Mouse (Mus musculus) midbrain, postnatal 0 days (tissue): ENCODE results near the gene Ggcx. TPM values are rescaled to one million over a fixed set of nuclear protein-coding genes. Genes with fewer than 3 reads are reported as not detected.
A peak's percentile ranks its signal among the peaks of the same experiment; 100 is the strongest.

ENCODE experiments used
- ATAC-seq: fragments of 200-750 bp; cut with Nextera tagmentation; 2 replicates; pipeline ENCODE4 v1.8.0; 2017; ENCODE audit warnings: moderate number of reproducible peaks, mild to moderate bottlenecking, moderate TSS enrichment, moderate library complexity; ENCODE audit not compliant: low FRiP score
- DNase-seq: peaks from one replicate; pipeline ENCODE4 v3.0.0-alpha.2; 2015; ENCODE audit warnings: low spot score
- H3K27ac ChIP-seq: fragments of 300-500 bp; sonication (generic); 2 replicates; pipeline ENCODE4 v1.5.1; 2014; ENCODE audit warnings: low read depth, mild to moderate bottlenecking, low read length, mixed read lengths
- H3K27me3 ChIP-seq: fragments of 300-500 bp; sonication (generic); 2 replicates; pipeline ENCODE4 v1.6.1; 2014; ENCODE audit warnings: low read length, control low read depth, mixed read lengths; ENCODE audit not compliant: insufficient read depth
- H3K36me3 ChIP-seq: fragments of 300-500 bp; sonication (generic); 2 replicates; pipeline ENCODE4 v1.6.1; 2014; ENCODE audit warnings: low read length, control low read depth, mixed read lengths; ENCODE audit not compliant: insufficient read depth
- H3K4me1 ChIP-seq: fragments of 300-500 bp; sonication (generic); 2 replicates; pipeline ENCODE4 v1.6.1; 2014; ENCODE audit warnings: mild to moderate bottlenecking, control low read depth, antibody characterized with exemption, low read length, mixed read lengths; ENCODE audit not compliant: insufficient read depth
- H3K4me2 ChIP-seq: fragments of 300-500 bp; sonication (generic); 2 replicates; pipeline ENCODE4 v1.6.1; 2014; ENCODE audit warnings: low read depth, mild to moderate bottlenecking, low read length, mixed read lengths; ENCODE audit not compliant: poor library complexity, severe bottlenecking
- H3K4me3 ChIP-seq: fragments of 300-500 bp; sonication (generic); 2 replicates; pipeline ENCODE4 v1.5.1; 2014; ENCODE audit warnings: low read depth, mild to moderate bottlenecking, low read length, moderate library complexity
- H3K9ac ChIP-seq: fragments of 300-500 bp; sonication (generic); replicated peaks from 2 replicates; pipeline ENCODE4 v1.6.1; 2014; ENCODE audit warnings: mild to moderate bottlenecking, low read length, moderate library complexity, mixed read lengths; ENCODE audit not compliant: poor library complexity, severe bottlenecking
- H3K9me3 ChIP-seq: fragments of 300-500 bp; sonication (generic); 2 replicates; pipeline ENCODE4 v1.6.1; 2016; ENCODE audit warnings: low read length, control low read depth
- CTCF ChIP-seq: IDR thresholded peaks from 2 replicates; pipeline ENCODE4 v1.5.1; 2016; ENCODE audit warnings: antibody characterized with exemption, mild to moderate bottlenecking
- WGBS: fragments of 180-500 bp; shearing (Covaris S2); extraction: QIAGEN DNeasy Blood & Tissue Kit; methylation state at CpG from one replicate; pipeline ENCODE4 v1.1.7; 2014; 5-methylcytosine and 5-hydroxymethylcytosine counted together
- polyA plus RNA-seq: library from polyadenylated mRNA; unstranded; fragments of >200 nt; fragmentation: Nextera tagmentation; extraction: Ambion mirVana; gene quantifications from 2 replicates; pipeline ENCODE4 v1.2.1, GENCODE M21; 2015
- total RNA-seq: library from RNA; depleted of rRNA; stranded (reverse); fragments of >200 nt; gene quantifications from 2 replicates; pipeline ENCODE4 v1.2.3, GENCODE M21; 2014

Gene Ggcx
- total and polyA plus RNA-seq, 2 experiments from 2014 or later, result 10.7 to 18.8 TPM

GRCm38 (mm10) chr6:72399967-72400366 lies 14.1 kb upstream of the Ggcx start:
- WGBS, result 35% methylated on average over 2 of the region's 2 CpGs
- ATAC-seq, result no peak

DNA sequence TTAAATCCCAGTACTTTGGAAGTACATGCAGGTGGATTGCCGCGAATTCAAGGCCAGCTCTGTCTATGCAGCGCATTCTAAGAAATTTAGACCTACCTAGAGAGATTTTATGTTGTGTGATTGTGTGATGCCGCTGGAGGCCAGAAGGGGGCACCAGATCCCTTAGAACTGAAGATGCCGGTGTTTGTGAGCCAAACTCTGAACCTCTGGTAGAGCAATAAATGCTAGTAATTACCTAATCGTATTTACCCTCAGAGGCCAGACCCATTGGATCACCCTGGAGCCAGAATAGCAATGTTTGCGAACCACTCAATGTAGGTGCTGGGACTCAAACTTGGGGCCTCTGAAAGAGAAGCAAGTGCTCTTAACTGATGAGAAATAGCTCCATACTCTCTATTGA lies 12.2 kb upstream of the Ggcx start:
- WGBS, result 27% methylated on average over 7 of the region's 7 CpGs
- Histone ChIP-seq H3K9ac (no peak overlapping the region), H3K4me1 (no peaks in the 10 kb centered on the region), H3K36me3 (no peaks in the 10 kb centered on the region), H3K4me2 (no peak overlapping the region), H3K27ac (no peak overlapping the region), H3K9me3 (no peaks in the 10 kb centered on the region), H3K27me3 (no peaks in the 10 kb centered on the region), H3K4me3 (no peak overlapping the region)
- TF ChIP-seq CTCF, result peak; percentile 80
- DNase-seq (peak; percentile 66), ATAC-seq (no peak)

More at GRCm38 (mm10) chr6:72399967-72400366, 14.1 kb upstream of the Ggcx start:
- Histone ChIP-seq H3K4me1 (no peaks in the 10 kb centered on the region), H3K9me3 (no peaks in the 10 kb centered on the region), H3K4me3 (no peak overlapping the region), H3K36me3 (no peaks in the 10 kb centered on the region), H3K4me2 (no peak overlapping the region), H3K9ac (no peak overlapping the region), H3K27me3 (no peaks in the 10 kb centered on the region), H3K27ac (no peak overlapping the region)
- no peak for DNase-seq
- TF ChIP-seq CTCF, result no peak

GRCm38 (mm10) chr6:72405356-72405755 lies 8.8 kb upstream of the Ggcx start:
- ATAC-seq (no peak), DNase-seq (no peak)
- H3K4me2 ChIP-seq, result no peak overlapping the region
- no peak overlapping the region for H3K9ac ChIP-seq
- H3K9me3 ChIP-seq, result no peaks in the 10 kb centered on the region
- no peaks in the 10 kb centered on the region for H3K36me3 ChIP-seq
- WGBS, result 87% methylated on average over 7 of the region's 7 CpGs
- H3K4me3 ChIP-seq, result no peak overlapping the region
- H3K27ac ChIP-seq, result no peak overlapping the region
- H3K27me3 ChIP-seq, result no peaks in the 10 kb centered on the region
- H3K4me1 ChIP-seq, result no peaks in the 10 kb centered on the region
- TF ChIP-seq CTCF, result no peak

DNA sequence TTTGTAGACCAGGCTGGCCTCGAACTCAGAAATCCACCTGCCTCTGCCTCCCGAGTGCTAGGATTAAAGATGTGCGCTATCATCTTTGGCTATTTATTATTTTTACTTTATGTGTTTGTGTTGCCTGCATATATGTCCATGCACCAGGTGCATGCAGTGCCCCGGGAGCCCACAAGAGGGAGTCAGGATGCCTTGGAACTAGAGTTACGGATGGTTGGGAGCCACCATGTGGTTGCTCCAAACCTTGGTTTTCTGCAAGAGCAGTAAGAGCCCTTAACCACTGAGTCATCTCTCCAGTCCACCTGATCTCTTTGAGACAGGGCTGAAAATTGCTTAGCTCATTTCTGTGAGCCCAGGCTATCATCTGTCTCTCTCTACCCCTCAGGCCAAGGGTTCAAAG lies 7.0 kb upstream of the Ggcx start:
- no peak overlapping the region for H3K4me3 ChIP-seq
- H3K36me3 ChIP-seq, result no peaks in the 10 kb centered on the region
- WGBS, result 8% methylated on average over 5 of the region's 5 CpGs
- H3K4me2 ChIP-seq, result no peak overlapping the region
- ATAC-seq (peak; percentile 62), DNase-seq (peak; percentile 89)
- H3K27ac ChIP-seq, result no peak overlapping the region
- no peaks in the 10 kb centered on the region for H3K27me3 ChIP-seq
- H3K4me1 ChIP-seq, result no peaks in the 10 kb centered on the region
- peak; percentile 93 for TF ChIP-seq CTCF
- no peaks in the 10 kb centered on the region for H3K9me3 ChIP-seq
- no peak overlapping the region for H3K9ac ChIP-seq

DNA sequence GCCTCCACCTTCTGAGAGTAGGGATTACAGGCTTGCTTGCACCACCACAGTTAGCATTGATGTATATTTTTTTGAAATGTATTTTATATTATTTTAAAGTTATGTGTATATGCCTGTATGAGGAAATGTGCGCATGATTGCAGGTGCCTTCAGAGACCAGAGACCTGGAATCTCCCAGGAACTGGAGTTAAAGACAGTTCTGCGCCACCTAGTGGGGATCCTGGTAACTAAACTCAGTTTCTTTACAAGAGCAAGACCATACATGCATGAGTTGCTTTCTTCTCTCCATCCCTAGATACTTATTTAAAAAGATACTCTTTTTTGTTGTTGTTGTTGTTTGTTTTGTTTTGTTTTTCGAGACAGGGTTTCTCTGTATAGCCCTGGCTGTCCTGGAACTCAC lies 4.5 kb upstream of the Ggcx start:
- Histone ChIP-seq H3K4me2 (no peak overlapping the region), H3K4me1 (no peaks in the 10 kb centered on the region), H3K9me3 (no peaks in the 10 kb centered on the region), H3K36me3 (no peaks in the 10 kb centered on the region), H3K4me3 (no peak overlapping the region), H3K9ac (no peak overlapping the region), H3K27ac (no peak overlapping the region), H3K27me3 (no peaks in the 10 kb centered on the region)
- WGBS, result 19% methylated on average over 3 of the region's 3 CpGs
- TF ChIP-seq CTCF, result peak; percentile 78
- DNase-seq (peak; percentile 88), ATAC-seq (no peak)

DNA sequence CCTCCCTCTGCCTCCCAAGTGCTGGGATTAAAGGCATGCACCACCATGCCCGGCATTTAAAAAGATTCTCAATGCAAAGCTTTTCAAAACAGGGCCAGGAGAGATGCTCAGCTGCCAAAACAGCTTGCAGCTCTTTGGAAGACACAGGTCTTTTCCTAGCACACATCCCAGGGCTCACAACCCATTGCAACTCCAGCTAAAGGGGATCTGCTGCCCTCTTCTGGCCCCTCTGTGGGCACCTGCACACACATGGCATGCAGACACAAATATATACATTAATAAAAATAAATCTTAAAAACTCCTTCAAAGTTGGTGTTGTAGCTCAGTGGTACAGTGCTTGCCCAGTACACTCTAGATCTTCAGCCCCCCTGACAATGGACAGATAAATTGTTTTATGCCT lies 4.1 kb upstream of the Ggcx start:
- TF ChIP-seq CTCF, result no peak
- no peak for ATAC-seq
- H3K9ac ChIP-seq, result no peak overlapping the region
- H3K27ac ChIP-seq, result no peak overlapping the region
- H3K4me3 ChIP-seq, result no peak overlapping the region
- H3K4me1 ChIP-seq, result peaks cover 1% of the 10 kb centered on the region; the same call in 1 of the 2 replicates
- 24% methylated on average over 1 of the region's 1 CpGs for WGBS
- H3K4me2 ChIP-seq, result no peak overlapping the region
- no peaks in the 10 kb centered on the region for H3K9me3 ChIP-seq
- no peak for DNase-seq
- H3K27me3 ChIP-seq, result no peaks in the 10 kb centered on the region
- H3K36me3 ChIP-seq, result no peaks in the 10 kb centered on the region
